Mouse (Mus musculus) forebrain, embryonic 11.5 days (tissue): ENCODE data around the gene Thsd4. TPM values are rescaled to one million over a fixed set of nuclear protein-coding genes. Genes with fewer than 3 reads are reported as not detected.

Experiments
- ATAC-seq: fragments of 200-750 bp; cut with Nextera tagmentation; replicated peaks from 2 replicates; pipeline ENCODE4 v1.8.0; 2017; ENCODE audit warnings: moderate TSS enrichment; ENCODE audit not compliant: low FRiP score
- DNase-seq: peaks from one replicate; pipeline ENCODE4 v3.0.0-alpha.2; 2017; ENCODE audit warnings: low spot score
- H3K27ac ChIP-seq: fragments of 300-500 bp; sonication (generic); 2 replicates; pipeline ENCODE4 v1.5.1; 2014; ENCODE audit warnings: low read depth, low read length
- H3K27me3 ChIP-seq: fragments of 300-500 bp; sonication (generic); 2 replicates; pipeline ENCODE4 v1.6.1; 2014; ENCODE audit warnings: mild to moderate bottlenecking, low read length, mixed read lengths; ENCODE audit not compliant: control insufficient read depth, insufficient read depth
- H3K36me3 ChIP-seq: fragments of 300-500 bp; sonication (generic); 2 replicates; pipeline ENCODE4 v1.6.1; 2014; ENCODE audit warnings: mild to moderate bottlenecking, low read length, moderate library complexity, mixed read lengths; ENCODE audit not compliant: control insufficient read depth, insufficient read depth
- H3K4me1 ChIP-seq: fragments of 300-500 bp; sonication (generic); replicated peaks from 2 replicates; pipeline ENCODE4 v1.6.1; 2014; ENCODE audit warnings: low read length, mixed read lengths; ENCODE audit not compliant: control insufficient read depth, insufficient read depth
- H3K4me2 ChIP-seq: fragments of 300-500 bp; sonication (generic); 2 replicates; pipeline ENCODE4 v1.6.1; 2014; ENCODE audit warnings: low read depth, mild to moderate bottlenecking, low read length, moderate library complexity, mixed read lengths; ENCODE audit not compliant: severe bottlenecking
- H3K4me3 ChIP-seq: fragments of 300-500 bp; sonication (generic); 2 replicates; pipeline ENCODE4 v1.5.1; 2014; ENCODE audit warnings: low read depth, low read length
- H3K9ac ChIP-seq: fragments of 300-500 bp; sonication (generic); 2 replicates; pipeline ENCODE4 v1.6.1; 2014; ENCODE audit warnings: low read length
- H3K9me3 ChIP-seq: fragments of 300-500 bp; sonication (generic); 2 replicates; pipeline ENCODE4 v1.6.1; 2016; ENCODE audit warnings: low read length, mixed read lengths; ENCODE audit not compliant: control insufficient read depth
- WGBS: fragments of 180-500 bp; shearing (Covaris S2); extraction: QIAGEN DNeasy Blood & Tissue Kit; methylation state at CpG from one replicate; pipeline ENCODE4 v1.1.7; 2014; 5-methylcytosine and 5-hydroxymethylcytosine counted together
- polyA plus RNA-seq: library from polyadenylated mRNA; unstranded; fragments of >200 nt; fragmentation: Nextera tagmentation; extraction: Ambion mirVana; gene quantifications from 2 replicates; pipeline ENCODE4 v1.2.1, GENCODE M21; 2014

Thsd4 gene
- polyA plus RNA-seq, 1 experiment from 2014 or later, result 4.6 TPM

- Histone ChIP-seq H3K27me3 (no peaks in the 10 kb centered on the region), H3K27ac (no peak overlapping the region), H3K4me2 (no peak overlapping the region), H3K4me1 (no peaks in the 10 kb centered on the region), H3K9ac (no peak overlapping the region), H3K9me3 (no peaks in the 10 kb centered on the region), H3K36me3 (no peaks in the 10 kb centered on the region), H3K4me3 (no peak overlapping the region)
- ATAC-seq (no peak), DNase-seq (no peak)
- 47% methylated on average over 5 of the region's 5 CpGs for WGBS
These were observed 439.7 kb downstream of the Thsd4 start for GRCm38 (mm10) chr9:60082107-60082581.

DNA sequence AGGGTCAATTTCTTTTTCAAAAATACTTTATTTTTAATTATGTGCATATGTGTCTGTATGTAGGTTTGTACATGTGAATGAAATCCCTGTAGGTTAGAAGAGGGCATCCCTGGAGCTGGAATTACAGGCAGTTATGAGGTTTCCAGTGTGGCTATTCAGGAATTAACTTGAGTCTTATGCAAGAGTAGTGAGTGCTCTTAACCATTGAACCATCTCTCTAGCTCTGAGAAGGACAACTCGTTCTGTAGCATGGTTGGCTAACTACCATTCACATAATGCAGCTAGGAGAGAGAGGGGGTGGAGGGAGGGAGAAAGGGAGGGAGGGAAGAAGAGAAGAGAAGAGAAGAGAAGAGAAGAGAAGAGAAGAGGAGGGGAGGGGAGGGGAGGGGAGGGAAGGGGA is 444.1 kb downstream of the Thsd4 start:
- WGBS, result 73% methylated on average over 1 of the region's 1 CpGs

DNA sequence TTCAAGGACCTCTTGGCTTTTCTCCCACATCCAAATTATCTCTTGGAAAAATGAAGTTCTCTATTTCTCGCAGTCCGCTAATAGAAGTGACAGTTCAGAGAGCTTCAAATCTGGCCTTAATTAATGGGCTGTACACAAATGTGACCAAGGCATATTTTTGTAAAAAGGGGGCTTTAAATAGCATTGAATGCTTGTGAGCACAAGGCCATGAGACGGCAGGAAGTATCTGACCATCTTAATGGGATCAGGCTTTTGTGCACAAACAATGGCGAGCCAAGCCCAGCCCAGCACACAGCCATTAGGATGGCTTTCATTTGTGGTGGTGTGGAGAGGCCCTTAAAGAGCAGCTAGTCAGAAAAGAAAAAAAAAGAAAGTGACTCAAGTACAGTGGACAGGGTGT is 445.4 kb downstream of the Thsd4 start:
- no peaks in the 10 kb centered on the region for H3K9me3 ChIP-seq
- peaks cover 4% of the 10 kb centered on the region; the same call in 1 of the 2 replicates for H3K4me1 ChIP-seq
- no peak overlapping the region for H3K4me3 ChIP-seq
- no peak overlapping the region for H3K27ac ChIP-seq
- H3K27me3 ChIP-seq, result no peaks in the 10 kb centered on the region
- H3K4me2 ChIP-seq, result no peak overlapping the region
- H3K9ac ChIP-seq, result no peak overlapping the region
- H3K36me3 ChIP-seq, result no peaks in the 10 kb centered on the region
- WGBS, result 9% methylated on average over 4 of the region's 4 CpGs
- no peak for DNase-seq
- ATAC-seq, result no peak

More for the DNA sequence above, 444.1 kb downstream of the Thsd4 start:
- Histone ChIP-seq H3K36me3 (no peaks in the 10 kb centered on the region), H3K27ac (no peak overlapping the region), H3K4me3 (no peak overlapping the region), H3K9me3 (no peaks in the 10 kb centered on the region), H3K4me2 (no peak overlapping the region), H3K4me1 (peaks cover 4% of the 10 kb centered on the region; the same call in 1 of the 2 replicates), H3K9ac (no peak overlapping the region), H3K27me3 (no peaks in the 10 kb centered on the region)
- ATAC-seq (no peak), DNase-seq (no peak)

DNA sequence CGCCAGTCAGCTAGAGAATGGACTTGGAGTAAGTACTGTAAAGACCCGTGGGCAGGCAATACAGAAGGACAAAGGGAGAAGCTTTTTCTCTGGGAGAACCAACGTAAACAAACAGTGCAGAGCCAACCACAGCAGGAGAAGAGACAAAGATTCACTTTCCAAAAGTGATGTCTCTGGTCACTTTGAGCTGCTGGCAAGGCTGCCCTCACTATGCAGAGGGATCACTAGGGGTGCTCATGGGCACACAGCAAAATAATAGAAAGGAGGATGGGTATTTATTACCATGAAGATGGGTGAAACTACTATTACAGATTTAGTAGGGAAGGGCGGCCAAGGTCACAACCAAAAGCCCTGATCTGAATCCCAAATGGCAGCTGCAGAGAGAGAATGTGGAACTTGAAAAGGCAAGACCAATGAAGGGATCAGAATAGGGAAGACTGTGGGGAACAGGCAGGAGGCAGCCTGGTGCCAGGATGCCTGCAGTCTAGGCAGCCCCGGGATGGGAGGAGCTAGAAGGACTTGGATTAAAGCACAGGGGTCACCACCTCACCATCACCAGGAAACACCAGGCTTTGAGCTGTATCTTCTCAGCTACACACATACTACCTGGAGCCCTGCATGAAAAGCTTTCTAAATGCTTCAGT is 450.1 kb downstream of the Thsd4 start:
- no peak for ATAC-seq
- no peaks in the 10 kb centered on the region for H3K9me3 ChIP-seq
- no peak for DNase-seq
- no peaks in the 10 kb centered on the region for H3K27me3 ChIP-seq
- H3K36me3 ChIP-seq, result no peaks in the 10 kb centered on the region
- no peak overlapping the region for H3K27ac ChIP-seq
- no peak overlapping the region for H3K4me2 ChIP-seq
- H3K4me1 ChIP-seq, result peaks cover 3% of the 10 kb centered on the region; the same call in 1 of the 2 replicates
- no peak overlapping the region for H3K9ac ChIP-seq
- 46% methylated on average over 5 of the region's 5 CpGs for WGBS
- no peak overlapping the region for H3K4me3 ChIP-seq

- Histone ChIP-seq H3K27me3 (no peaks in the 10 kb centered on the region), H3K36me3 (no peaks in the 10 kb centered on the region), H3K4me3 (no peak overlapping the region), H3K27ac (no peak overlapping the region), H3K9me3 (no peaks in the 10 kb centered on the region), H3K4me1 (no peaks in the 10 kb centered on the region), H3K9ac (no peak overlapping the region), H3K4me2 (no peak overlapping the region)
- WGBS, result 95% methylated on average over 8 of the region's 8 CpGs
- ATAC-seq (no peak), DNase-seq (no peak)
These were observed 454.6 kb downstream of the Thsd4 start for GRCm38 (mm10) chr9:60067241-60067640.

DNA sequence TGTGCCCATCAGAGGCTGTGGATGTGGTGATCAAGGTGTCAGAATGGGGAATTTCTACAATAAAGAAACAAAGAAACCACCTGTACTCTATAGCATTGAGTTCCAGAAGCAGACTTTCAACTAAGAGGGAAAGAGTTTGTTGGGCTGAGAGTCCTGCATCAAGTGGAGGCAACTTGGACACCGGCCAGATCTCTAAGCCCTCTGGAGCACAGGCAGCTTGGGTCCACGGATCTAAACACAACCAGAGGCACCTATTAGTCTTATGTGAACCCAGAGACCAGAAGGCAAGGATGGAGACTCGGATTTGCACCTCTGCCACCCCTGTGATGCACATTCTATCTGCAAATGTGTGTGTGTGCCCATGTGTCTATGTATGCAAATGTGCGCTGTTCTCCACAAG is 456.7 kb downstream of the Thsd4 start:
- Histone ChIP-seq H3K27ac (no peak overlapping the region), H3K4me3 (no peak overlapping the region), H3K36me3 (no peaks in the 10 kb centered on the region), H3K27me3 (no peaks in the 10 kb centered on the region), H3K9ac (no peak overlapping the region), H3K4me2 (no peak overlapping the region), H3K4me1 (no peaks in the 10 kb centered on the region), H3K9me3 (no peaks in the 10 kb centered on the region)
- no peak for DNase-seq
- ATAC-seq, result no peak
- WGBS, result 85% methylated on average over 4 of the region's 4 CpGs

GRCm38 (mm10) chr9:60063191-60063720 is 458.6 kb downstream of the Thsd4 start:
- WGBS, result 84% methylated on average over 4 of the region's 4 CpGs
- Histone ChIP-seq H3K4me1 (no peaks in the 10 kb centered on the region), H3K36me3 (no peaks in the 10 kb centered on the region), H3K9me3 (no peaks in the 10 kb centered on the region), H3K4me2 (no peak overlapping the region), H3K27me3 (no peaks in the 10 kb centered on the region), H3K27ac (no peak overlapping the region), H3K9ac (no peak overlapping the region), H3K4me3 (no peak overlapping the region)
- ATAC-seq (no peak), DNase-seq (no peak)

GRCm38 (mm10) chr9:60056131-60056530 is 465.7 kb downstream of the Thsd4 start:
- ATAC-seq, result no peak
- 89% methylated on average over 5 of the region's 5 CpGs for WGBS

DNA sequence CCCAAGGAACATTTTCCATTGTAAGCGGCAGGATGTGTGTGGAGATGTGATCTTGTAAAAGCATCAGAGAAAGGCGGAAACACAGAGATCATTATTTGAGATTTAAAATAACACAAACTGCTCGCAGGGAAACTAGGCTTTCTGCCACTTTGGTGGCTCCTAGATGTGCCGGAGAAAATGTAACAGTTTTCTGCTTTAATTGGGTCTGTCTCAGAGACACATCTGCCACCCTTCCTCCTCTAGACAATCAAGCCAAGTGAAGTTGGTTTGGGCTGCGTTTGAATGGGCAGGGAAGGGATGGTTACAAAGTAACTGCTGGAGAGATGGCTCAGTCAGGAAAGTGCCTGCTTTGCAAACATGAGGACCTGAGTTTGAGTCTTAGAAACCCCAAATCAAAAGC is 466.9 kb downstream of the Thsd4 start:
- WGBS, result 80% methylated on average over 5 of the region's 5 CpGs
- ATAC-seq, result no peak
- no peak overlapping the region for H3K9ac ChIP-seq
- DNase-seq, result no peak
- H3K27me3 ChIP-seq, result no peaks in the 10 kb centered on the region
- no peaks in the 10 kb centered on the region for H3K36me3 ChIP-seq
- H3K4me2 ChIP-seq, result no peak overlapping the region
- H3K9me3 ChIP-seq, result no peaks in the 10 kb centered on the region; the same call in 1 of the 2 replicates
- H3K4me3 ChIP-seq, result no peak overlapping the region
- H3K4me1 ChIP-seq, result no peaks in the 10 kb centered on the region
- H3K27ac ChIP-seq, result no peak overlapping the region

More at GRCm38 (mm10) chr9:60056131-60056530, 465.7 kb downstream of the Thsd4 start:
- no peak for DNase-seq
- H3K27me3 ChIP-seq, result no peaks in the 10 kb centered on the region
- no peaks in the 10 kb centered on the region; the same call in 1 of the 2 replicates for H3K9me3 ChIP-seq
- H3K4me3 ChIP-seq, result no peak overlapping the region
- H3K36me3 ChIP-seq, result no peaks in the 10 kb centered on the region
- H3K4me1 ChIP-seq, result no peaks in the 10 kb centered on the region
- H3K4me2 ChIP-seq, result no peak overlapping the region
- H3K9ac ChIP-seq, result no peak overlapping the region
- no peak overlapping the region for H3K27ac ChIP-seq
